Mouse (Mus musculus): Measurements from ENCODE around the gene Csf2ra. TPM values are rescaled to one million over a fixed set of nuclear protein-coding genes. Genes with fewer than 3 reads are reported as not detected.
"Not testable (repeated sequence)": the region's sequence is repeated elsewhere in the genome, so short reads cannot be mapped to it uniquely, and the experiment has no call there.

The Csf2ra gene
- 27.9 and 37.1 TPM in 2 replicates for total RNA-seq (2014; fragmentation: Nextera tagmentation)
- 6.1 and 16.6 TPM in 2 replicates for total RNA-seq (2017)

DNA sequence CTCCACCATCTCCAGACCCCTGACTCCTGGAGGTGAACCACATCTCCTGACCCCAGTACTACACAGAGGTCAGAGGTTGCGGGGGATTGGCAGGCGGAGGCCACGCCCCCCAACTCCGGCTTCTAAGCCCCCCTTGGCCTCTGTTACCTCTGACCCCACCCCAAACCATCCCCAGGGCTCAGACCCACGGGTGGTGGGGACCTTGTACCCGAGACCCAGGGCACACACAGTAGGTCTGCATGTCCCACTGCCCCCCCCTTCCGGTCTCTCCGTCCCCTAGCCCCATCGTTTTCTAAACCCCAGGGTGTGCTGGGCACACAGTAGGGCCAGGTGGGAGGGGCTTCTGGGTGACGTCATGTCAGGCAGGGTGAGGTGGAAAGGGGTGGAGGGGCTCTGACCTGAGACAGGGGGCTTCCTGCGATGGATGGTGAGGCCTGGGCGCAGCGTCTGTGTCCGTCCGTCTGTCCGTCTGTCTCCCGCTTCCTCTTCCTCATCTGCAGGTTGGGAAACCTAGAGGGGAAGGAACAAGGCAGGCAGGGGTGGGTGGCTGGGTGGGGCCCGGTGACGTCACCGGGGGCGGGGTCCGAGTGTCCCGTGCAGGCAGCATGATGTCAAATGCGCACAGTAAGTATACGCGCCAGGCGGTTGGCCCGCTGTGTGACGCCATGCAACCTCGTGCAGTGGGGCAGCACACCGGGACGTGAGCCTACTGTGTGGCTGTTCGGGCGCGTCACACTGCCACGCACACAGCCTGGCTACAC lies at the start of gene Csf2ra:
TSS of gene Csf2ra (minus strand) at position 489 of the 761 bp plus-strand sequence.
- ATAC-seq (replicated peaks; ENCODE audit: low FRiP score, low TSS enrichment, poor library complexity, severe bottlenecking): no peak

DNA sequence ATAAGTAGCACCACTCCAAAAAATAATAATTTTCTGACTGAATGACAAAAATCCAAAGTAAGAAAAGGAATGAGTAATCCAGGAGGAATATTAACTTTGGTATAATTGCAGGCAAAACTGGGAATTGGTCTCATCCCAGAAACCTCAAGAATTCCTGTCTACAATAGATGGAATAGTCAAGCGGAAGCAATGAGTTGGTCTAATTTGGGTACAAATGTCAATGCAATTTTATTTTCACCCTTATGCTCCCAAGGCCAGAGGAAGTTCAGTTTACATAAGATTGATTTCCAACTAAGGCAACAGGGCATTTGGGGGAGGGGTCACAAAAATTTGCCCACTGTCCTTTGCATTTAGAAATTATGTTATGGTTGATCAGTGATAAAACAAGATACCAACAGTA lies 47.2 kb upstream of the Csf2ra start:
- ATAC-seq (replicated peaks; ENCODE audit: low FRiP score, low TSS enrichment, poor library complexity, severe bottlenecking): no peak

- not testable (repeated sequence) for ATAC-seq (replicated peaks; ENCODE audit: low FRiP score, low TSS enrichment, poor library complexity, severe bottlenecking)
Observed at GRCm38 (mm10) chr19:61269141-61269540, 40.9 kb upstream of the Csf2ra start.

DNA sequence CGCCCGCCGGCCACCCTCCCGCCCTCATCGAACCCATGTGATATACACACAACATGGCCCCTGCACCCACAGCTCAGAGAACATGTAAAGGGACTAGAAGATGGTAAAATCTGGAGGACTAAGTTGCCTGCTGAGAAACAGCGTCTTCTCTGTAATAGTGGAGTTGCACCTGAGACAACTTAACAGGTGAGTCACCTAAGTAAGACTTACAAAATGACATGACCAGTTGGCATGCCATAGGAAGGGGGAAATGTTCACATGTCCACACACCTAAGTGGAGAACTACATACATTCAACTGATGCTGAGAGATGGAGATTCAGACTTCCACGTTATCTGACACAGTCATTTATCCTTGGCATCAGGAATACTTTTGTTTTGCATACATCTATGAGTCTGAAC lies 38.9 kb upstream of the Csf2ra start:
- no peak for ATAC-seq (replicated peaks; ENCODE audit: low FRiP score, low TSS enrichment, poor library complexity, severe bottlenecking)

- ATAC-seq (replicated peaks; ENCODE audit: low FRiP score, low TSS enrichment, poor library complexity, severe bottlenecking): no peak
Observed at GRCm38 (mm10) chr19:61266651-61267050, 38.4 kb upstream of the Csf2ra start.

- no peak for ATAC-seq (replicated peaks; ENCODE audit: low FRiP score, low TSS enrichment, poor library complexity, severe bottlenecking)
Observed at GRCm38 (mm10) chr19:61266246-61266615, 38.0 kb upstream of the Csf2ra start.

GRCm38 (mm10) chr19:61265349-61266245 lies 37.4 kb upstream of the Csf2ra start:
- peak; percentile 87 for ATAC-seq (replicated peaks; ENCODE audit: low FRiP score, low TSS enrichment, poor library complexity, severe bottlenecking)

- ATAC-seq (replicated peaks; ENCODE audit: low FRiP score, low TSS enrichment, poor library complexity, severe bottlenecking): no peak
Observed at GRCm38 (mm10) chr19:61264933-61265332, 36.7 kb upstream of the Csf2ra start.

GRCm38 (mm10) chr19:61264227-61264626 lies 36.0 kb upstream of the Csf2ra start:
- no peak for ATAC-seq (replicated peaks; ENCODE audit: low FRiP score, low TSS enrichment, poor library complexity, severe bottlenecking)

DNA sequence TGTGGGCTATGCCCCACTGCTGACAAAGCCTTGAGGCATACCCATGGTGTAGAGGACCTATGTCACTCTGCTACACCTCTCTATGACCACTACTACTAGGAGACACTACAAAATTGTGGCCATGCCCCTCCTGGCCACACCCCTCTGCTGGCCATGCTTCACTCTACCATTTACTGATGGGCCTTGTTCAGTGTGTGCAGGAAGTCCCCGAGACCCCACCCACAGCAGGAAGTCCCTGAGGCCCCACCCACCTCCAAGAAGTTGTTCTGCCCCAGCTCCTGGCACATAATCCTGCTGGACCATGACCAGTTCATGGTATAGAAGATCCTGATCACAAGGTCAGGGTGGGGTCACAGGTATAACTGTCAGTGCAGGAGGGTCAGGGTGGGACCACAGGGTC lies 33.0 kb upstream of the Csf2ra start:
- no peak for ATAC-seq (replicated peaks; ENCODE audit: low FRiP score, low TSS enrichment, poor library complexity, severe bottlenecking)

DNA sequence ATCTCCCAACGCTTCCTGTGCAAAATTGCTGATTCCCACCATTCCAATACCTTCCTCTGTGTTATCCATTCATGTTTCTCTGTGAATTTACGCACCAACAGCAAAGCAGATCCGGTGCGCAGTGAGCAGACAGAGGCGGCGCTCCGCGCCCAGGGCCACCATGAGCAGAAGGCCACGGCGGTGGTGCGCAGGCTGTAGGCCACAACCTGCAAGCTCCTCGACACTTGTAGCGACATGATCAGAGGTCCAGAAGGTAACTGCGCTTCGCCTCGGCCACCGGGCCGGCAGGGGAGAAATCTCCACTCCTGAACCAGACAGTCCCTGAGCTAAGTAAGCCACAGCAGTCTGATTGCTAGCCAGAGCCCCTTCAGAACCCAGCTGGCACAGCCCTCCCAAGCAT lies 29.5 kb upstream of the Csf2ra start:
- no peak for ATAC-seq (replicated peaks; ENCODE audit: low FRiP score, low TSS enrichment, poor library complexity, severe bottlenecking)

- peak; percentile 37; the same call in 1 of the 2 replicates for ATAC-seq (replicated peaks; ENCODE audit: low FRiP score, low TSS enrichment, poor library complexity, severe bottlenecking)
Observed at GRCm38 (mm10) chr19:61256166-61256887, 28.1 kb upstream of the Csf2ra start.

- ATAC-seq (replicated peaks; ENCODE audit: low FRiP score, low TSS enrichment, poor library complexity, severe bottlenecking): not testable (repeated sequence)
Observed at GRCm38 (mm10) chr19:61247334-61247733, 19.1 kb upstream of the Csf2ra start.

DNA sequence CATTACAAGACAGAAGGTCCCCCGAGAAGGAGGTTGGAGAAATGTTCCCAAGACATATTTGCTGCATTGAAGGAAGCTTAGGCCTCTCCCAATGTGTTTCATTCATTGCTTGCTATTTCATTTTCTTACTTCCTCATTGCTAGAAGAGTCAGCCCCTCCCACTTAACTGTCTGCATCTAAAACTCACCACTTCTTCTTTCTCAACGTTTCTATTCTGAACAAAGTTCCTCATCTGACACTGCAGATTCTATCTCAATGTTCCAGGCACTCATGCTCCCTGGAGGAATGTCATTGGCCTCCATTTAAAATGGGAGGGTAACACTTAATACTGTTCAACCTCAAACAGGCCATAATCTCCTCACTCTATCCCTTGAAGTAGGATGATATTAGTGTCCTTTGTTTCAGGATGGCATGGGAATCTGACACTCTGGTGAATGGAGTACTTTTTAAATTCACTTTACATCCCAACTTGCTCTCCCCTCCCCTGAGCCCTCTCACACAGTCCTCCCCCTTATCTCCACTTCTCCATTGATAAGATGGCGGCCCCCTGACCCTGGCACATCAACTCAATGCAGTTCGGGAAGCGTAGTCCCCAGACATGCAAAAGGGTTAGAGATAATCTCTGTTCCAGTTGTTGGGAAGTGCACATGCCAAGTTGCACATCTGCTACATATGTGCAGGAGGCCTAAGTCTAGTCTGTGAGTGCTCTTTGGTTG lies 16.6 kb upstream of the Csf2ra start:
- no peak for ATAC-seq (replicated peaks; ENCODE audit: low FRiP score, low TSS enrichment, poor library complexity, severe bottlenecking)

- ATAC-seq (replicated peaks; ENCODE audit: low FRiP score, low TSS enrichment, poor library complexity, severe bottlenecking): no peak
Observed at GRCm38 (mm10) chr19:61237967-61238366, 9.7 kb upstream of the Csf2ra start.

DNA sequence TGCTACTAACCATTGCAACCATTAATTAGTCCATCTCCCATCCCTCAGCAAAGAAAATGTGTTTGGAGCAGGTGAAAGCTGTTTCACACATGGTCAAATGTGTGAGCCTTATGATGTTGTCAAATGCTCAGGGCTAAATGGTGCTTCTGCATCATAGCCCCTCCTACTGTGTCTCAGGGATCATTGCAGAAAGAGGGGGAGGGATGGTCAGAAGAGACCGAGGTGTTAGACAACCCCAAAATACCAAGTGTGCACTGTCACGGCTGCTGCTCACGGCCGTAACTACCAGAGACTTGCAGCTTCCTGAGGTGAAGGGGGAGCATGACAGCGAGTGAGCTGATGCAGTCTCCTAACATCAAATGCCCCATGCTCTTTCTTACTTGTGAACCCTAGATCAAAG lies 6.3 kb upstream of the Csf2ra start:
- ATAC-seq (replicated peaks; ENCODE audit: low FRiP score, low TSS enrichment, poor library complexity, severe bottlenecking): no peak

DNA sequence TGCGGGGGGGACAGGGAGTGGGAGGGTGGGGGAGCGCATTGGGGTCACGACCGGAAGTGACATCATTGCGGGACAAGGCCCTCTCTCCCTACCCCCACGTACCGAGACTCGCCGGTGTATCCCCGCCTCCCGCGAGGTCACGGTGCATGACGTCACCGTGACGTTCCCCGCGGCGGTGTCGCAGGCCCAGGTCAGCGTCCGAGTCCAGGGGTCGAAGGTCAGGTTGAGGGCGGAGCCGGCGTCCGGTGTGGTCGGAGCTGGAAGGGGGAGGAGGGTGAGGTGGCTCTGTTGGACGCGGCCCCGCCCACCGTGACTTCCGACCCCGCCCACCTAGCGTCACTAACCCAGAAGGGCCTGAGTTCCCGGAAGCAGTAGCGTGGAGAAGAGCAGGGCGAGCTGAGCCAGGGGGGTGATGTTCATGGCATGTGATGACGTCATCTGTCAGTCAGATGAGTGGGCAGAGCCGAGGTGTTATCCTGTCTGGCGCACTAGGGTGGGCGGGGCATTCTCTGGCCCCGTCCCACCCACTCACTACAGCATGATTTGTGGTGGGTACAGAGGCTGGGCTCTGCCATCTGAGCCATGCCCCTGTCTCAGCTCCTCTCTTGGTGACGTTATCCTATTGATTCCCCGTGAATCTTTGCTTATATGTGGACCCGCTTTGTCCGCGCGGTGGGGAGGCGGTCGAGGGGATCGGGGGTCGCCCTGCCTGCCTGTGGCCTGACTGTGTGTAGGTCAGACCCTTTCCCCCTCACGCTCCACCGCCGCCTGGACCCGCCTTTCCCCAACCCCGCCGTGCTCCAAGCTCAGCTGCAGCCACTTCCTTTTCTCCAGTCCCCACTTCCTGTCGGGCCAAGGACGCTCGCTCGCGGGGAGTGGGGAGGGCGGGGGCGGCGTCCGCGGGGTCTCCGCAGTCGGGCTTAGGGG lies 1.0 kb downstream of the Csf2ra start:
- ATAC-seq (replicated peaks; ENCODE audit: low FRiP score, low TSS enrichment, poor library complexity, severe bottlenecking): peak; percentile 84

GRCm38 (mm10) chr19:61226401-61226927 lies 1.8 kb downstream of the Csf2ra start:
- ATAC-seq (replicated peaks; ENCODE audit: low FRiP score, low TSS enrichment, poor library complexity, severe bottlenecking): peak; percentile 6
